Mouse (Mus musculus): Measurements from ENCODE around the gene Gm13757. TPM values are rescaled to one million over a fixed set of nuclear protein-coding genes. Genes with fewer than 3 reads are reported as not detected.

The Gm13757 gene
- not detected in 2 replicates for polyA plus RNA-seq (2012; rRNA removed)

DNA sequence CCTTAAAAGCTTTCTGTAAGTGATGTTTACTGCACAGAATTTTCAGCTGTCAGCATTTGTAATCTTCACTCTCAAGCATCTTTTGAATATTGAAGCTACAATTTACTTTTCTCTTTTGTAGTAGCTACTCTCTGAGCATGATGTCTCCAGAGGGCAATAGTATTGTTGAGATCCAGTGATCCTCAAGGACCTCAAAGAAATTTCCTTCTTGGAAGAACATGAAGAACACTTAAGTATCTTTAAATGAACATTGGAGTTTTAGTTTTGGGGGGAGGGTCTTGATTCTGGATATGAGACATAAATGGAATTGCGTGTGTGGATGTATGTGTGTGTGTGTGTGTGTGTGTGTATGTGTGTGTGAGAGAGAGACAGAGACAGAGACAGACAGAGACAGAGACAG lies at the start of gene Gm13757:
Gene Gm13757 (minus strand): TSS at position 101 of the 400 bp plus-strand sequence.

DNA sequence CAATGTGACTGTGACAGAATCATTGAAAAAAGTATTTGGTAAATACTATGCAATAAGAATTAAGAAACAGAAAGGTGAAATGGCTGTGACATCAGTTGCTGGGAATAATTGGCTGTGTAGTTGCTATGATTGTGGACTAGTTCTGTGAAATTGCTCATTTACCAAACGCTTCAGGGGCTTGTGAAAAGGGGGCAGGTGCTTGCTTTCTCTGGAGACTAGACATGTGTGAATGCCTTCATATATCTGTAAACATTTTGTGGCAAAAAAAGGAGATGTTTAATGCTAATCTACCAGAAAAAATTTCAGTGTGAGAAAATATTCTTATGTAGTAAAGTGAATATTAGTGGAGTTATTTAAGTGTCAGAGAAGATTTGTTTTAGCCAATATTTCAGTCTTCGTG lies 44.1 kb upstream of the Gm13757 start, which contains the start of gene Olfr1185-ps1:
Gene Olfr1185-ps1 (plus strand): TSS at position 301 of the 400 bp plus-strand sequence.

DNA sequence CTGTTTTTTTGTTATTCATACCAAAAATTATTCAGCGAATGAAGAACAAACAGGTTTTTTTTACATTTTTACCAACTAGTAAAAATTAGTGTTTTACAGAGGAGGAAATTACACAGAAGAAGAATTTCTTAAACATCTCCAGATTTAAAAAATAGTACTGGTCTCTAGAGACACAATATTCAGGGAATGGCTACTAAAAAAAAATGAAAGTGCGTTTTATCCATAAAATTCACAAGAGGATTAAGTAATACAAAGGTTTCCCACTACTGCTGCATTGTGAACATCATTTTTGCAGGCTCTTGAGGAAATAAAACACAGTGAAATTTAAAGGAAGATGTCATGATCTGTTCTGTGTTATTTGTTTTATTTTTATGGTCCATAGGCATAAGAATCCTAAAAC lies 34.4 kb upstream of the Gm13757 start, which contains the start of gene Olfr1184:
Gene Olfr1184 (plus strand): TSS at position 301 of the 400 bp plus-strand sequence.

DNA sequence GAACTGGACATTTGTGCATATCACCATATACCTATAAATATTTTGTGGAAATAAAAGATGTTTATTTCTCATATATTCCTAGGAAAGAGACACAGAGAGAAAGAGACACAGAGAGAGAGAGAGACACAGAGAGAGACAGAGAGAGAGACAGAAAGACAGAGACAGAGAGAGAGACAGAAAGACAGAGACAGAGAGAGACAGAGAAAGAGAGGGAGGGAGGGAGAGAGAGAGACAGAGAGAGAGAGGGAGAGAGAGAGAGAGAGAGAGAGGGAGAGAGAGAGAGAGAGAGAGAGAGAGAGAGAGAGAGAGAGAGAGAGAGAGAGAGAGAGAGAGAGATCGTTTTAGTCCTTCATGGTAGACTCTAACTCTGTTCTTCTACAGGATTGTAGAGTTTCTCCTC lies 5.6 kb upstream of the Gm13757 start, which contains the start of gene Olfr1183:
Gene Olfr1183 (plus strand): TSS at position 301 of the 400 bp plus-strand sequence.

DNA sequence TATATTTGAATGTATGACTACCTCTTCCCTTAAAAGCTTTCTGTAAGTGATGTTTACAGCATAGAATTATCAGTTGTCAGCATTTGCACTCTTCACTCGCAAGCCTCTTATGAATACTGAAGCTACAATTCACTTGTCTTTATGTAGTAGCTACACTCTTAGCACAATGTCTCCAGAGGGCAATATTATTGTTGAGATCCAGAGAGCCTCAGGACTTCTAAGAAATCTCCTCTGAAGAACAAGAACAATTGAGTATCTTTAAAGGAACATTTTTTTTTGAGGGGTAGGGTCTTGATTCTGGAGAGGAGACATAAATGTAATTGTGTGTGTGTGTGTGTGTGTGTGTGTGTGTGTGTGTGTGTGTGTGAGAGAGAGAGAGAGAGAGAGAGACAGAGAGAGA lies 22.9 kb downstream of the Gm13757 start, which contains the start of gene Olfr1181:
Gene Olfr1181 (minus strand): TSS at position 101 of the 400 bp plus-strand sequence.

DNA sequence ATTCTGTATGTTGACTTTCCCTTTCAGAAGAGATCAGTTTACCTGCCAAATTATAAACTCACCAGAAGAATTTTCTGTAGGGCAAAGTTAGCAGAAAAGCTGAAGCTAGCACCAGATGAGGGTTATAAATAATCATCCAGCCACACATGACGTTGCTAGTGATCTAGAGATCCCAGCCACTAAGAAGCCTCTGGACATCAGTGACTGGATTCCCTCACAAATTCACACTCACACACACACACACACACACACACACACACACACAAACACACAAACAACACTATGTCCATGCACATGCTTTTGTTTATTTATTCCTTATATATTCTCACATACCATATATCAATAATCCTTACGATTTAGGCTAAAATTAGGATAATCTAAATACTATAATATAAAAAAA lies 29.9 kb downstream of the Gm13757 start, which contains the start of gene Olfr1180:
Gene Olfr1180 (minus strand): TSS at position 101 of the 400 bp plus-strand sequence.

DNA sequence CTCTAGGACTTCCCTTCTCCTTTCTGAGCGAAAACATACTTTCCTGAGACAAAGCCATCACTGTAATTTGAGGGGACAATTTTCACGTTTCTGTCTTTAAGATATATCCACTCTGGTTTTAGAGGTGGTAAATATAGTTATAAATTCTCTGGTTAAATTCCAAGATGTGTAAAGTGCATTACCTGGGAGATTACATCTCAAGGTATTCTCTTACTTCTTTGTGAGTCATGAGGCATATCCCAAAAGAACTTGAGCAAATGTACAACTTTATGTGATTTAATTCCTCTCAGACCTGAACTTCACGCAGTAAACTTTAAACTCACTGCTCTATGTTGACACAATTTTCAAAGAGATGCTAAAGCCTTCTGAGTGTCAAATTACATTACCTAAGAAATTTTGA lies 42.6 kb downstream of the Gm13757 start, which contains the start of gene Olfr1179:
Gene Olfr1179 (minus strand): TSS at position 101 of the 400 bp plus-strand sequence.

Other genes with a start within 250 kb of the Gm13757 start
- not detected in 2 replicates for gene Olfr1170, start 220.8 kb downstream of the Gm13757 start, polyA plus RNA-seq (2012; rRNA removed)
- gene Olfr1173, start 169.3 kb downstream of the Gm13757 start, polyA plus RNA-seq (2012; rRNA removed) = not detected in 2 replicates
- gene Olfr1174-ps, start 134.0 kb downstream of the Gm13757 start, polyA plus RNA-seq (2012; rRNA removed) = not detected in 2 replicates
- not detected in 2 replicates for gene Olfr1175-ps, start 121.9 kb downstream of the Gm13757 start, polyA plus RNA-seq (2012; rRNA removed)
- not detected in 2 replicates for gene Olfr1176, start 112.4 kb downstream of the Gm13757 start, polyA plus RNA-seq (2012; rRNA removed)
- gene Olfr1177-ps, start 102.6 kb downstream of the Gm13757 start, polyA plus RNA-seq (2012; rRNA removed) = not detected in 2 replicates
- not detected in 2 replicates for gene Olfr1178, start 62.1 kb downstream of the Gm13757 start, polyA plus RNA-seq (2012; rRNA removed)
- gene Olfr1179, start 42.7 kb downstream of the Gm13757 start, polyA plus RNA-seq (2012; rRNA removed) = not detected in 2 replicates
- gene Olfr1180, start 30.0 kb downstream of the Gm13757 start, polyA plus RNA-seq (2012; rRNA removed) = not detected in 2 replicates
- not detected in 2 replicates for gene Olfr1181, start 23.0 kb downstream of the Gm13757 start, polyA plus RNA-seq (2012; rRNA removed)
- gene Olfr1183, start 5.7 kb upstream of the Gm13757 start, polyA plus RNA-seq (2012; rRNA removed) = not detected in 2 replicates
- not detected in 2 replicates for gene Olfr1184, start 34.5 kb upstream of the Gm13757 start, polyA plus RNA-seq (2012; rRNA removed)
- not detected in 2 replicates for gene Olfr1185-ps1, start 44.2 kb upstream of the Gm13757 start, polyA plus RNA-seq (2012; rRNA removed)
- gene Olfr1186, start 69.4 kb upstream of the Gm13757 start, polyA plus RNA-seq (2012; rRNA removed) = not detected in 2 replicates
- not detected in 2 replicates for gene Olfr1188, start 107.8 kb upstream of the Gm13757 start, polyA plus RNA-seq (2012; rRNA removed)
- gene Olfr1189, start 137.3 kb upstream of the Gm13757 start, polyA plus RNA-seq (2012; rRNA removed) = not detected in 2 replicates
- gene Olfr1191-ps1, start 191.4 kb upstream of the Gm13757 start, polyA plus RNA-seq (2012; rRNA removed) = not detected in 2 replicates
- not detected in 2 replicates for gene Olfr1192-ps1, start 199.4 kb upstream of the Gm13757 start, polyA plus RNA-seq (2012; rRNA removed)
- not detected in 2 replicates for gene Olfr1193, start 226.5 kb upstream of the Gm13757 start, polyA plus RNA-seq (2012; rRNA removed)
- not detected in 2 replicates for gene Olfr1195, start 240.1 kb upstream of the Gm13757 start, polyA plus RNA-seq (2012; rRNA removed)